In the genomic region with DNA sequence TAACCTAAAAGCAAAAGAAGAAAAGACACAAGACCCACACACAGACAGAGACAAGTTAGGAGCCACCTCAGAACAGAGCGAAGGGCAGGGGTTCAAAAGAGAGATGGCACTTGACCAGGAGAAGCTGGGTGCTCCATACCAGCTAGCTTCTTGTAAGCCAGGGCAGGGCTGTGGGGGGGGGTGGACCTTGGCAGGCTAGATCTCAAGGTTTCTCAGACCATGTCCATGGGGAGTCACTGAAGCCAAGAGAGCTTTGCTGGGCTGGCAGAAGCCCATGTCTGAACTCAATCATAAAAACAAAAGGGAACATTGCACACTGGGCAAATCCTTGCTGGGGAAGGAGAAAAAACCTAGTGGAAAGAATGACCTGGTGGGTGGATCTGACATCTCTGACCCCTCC, we compare ENCODE assay signal across 12 mouse cellular contexts.
"Had no signal": no experiment of that assay in that cellular context is flagged by ENCODE, and none has a peak within 500 bp of the region (broad histone marks: within the 10 kb centered on the region; RNA-seq: fewer than 3 reads in every experiment).

No protein-coding gene starts in this region.

- DNase-seq: kidney, adult 2 months; kidney, postnatal 25 days; layer of hippocampus, adult 9-11 months; liver, postnatal 0 days; lung, embryonic 14.5 days; lung, postnatal 10 days; lung, postnatal 36 days; right cerebral cortex, adult 18-20 months; right cerebral cortex, postnatal 14 days; right cerebral cortex, postnatal 4 days; thymus, postnatal 25 days had no signal

- ATAC-seq: liver, postnatal 0 days; midbrain, embryonic 13.5 days had no signal
